Comparison of ENCODE assay signal across 20 mouse cellular contexts in genomic region chr3:133753041-133753440, GRCm38 (mm10).
DNase-seq lines count a peak whose midpoint lies in the region; ATAC-seq and TF ChIP-seq lines count a peak whose summit lies in the region.
"Had no signal": no experiment of that assay in that cellular context is flagged by ENCODE, and none has a peak within 500 bp of the region (broad histone marks: within the 10 kb centered on the region; RNA-seq: fewer than 3 reads in every experiment).

No protein-coding gene starts in this region.

- no peaks in the 10 kb centered on the region for H3K9me3 ChIP-seq in stomach, embryonic 16.5 days (replicated peaks; ENCODE audit: control insufficient read depth, low read length)
- H3K9me3 ChIP-seq in stomach, postnatal 0 days (ENCODE audit: control insufficient read depth, low read length): no peaks in the 10 kb centered on the region
- no peaks in the 10 kb centered on the region for H3K9me3 ChIP-seq in intestine, postnatal 0 days (ENCODE audit: control insufficient read depth)
- H3K9me3 ChIP-seq: heart, embryonic 12.5 days; hindbrain, embryonic 10.5 days; limb, embryonic 12.5 days; liver, embryonic 12.5 days; neural tube, embryonic 15.5 days had no signal

- 79% methylated on average over 3 of the region's 3 CpGs for WGBS in stomach, embryonic 16.5 days
- WGBS in stomach, postnatal 0 days: 70% methylated on average over 3 of the region's 3 CpGs
- WGBS in intestine, postnatal 0 days: 83% methylated on average over 3 of the region's 3 CpGs

- no peak overlapping the region for H3K9ac ChIP-seq in stomach, embryonic 16.5 days (ENCODE audit: low read length)
- H3K9ac ChIP-seq in stomach, postnatal 0 days (ENCODE audit: low read length): no peak overlapping the region
- H3K9ac ChIP-seq in intestine, postnatal 0 days (ENCODE audit: low read depth, low read length): no peak overlapping the region
- H3K9ac ChIP-seq: heart, embryonic 12.5 days; limb, embryonic 12.5 days; liver, embryonic 12.5 days; neural tube, embryonic 15.5 days had no signal

- peaks cover 14% of the 10 kb centered on the region for H3K4me1 ChIP-seq in stomach, embryonic 16.5 days (ENCODE audit: control insufficient read depth, insufficient read depth, low read length)
- H3K4me1 ChIP-seq in stomach, postnatal 0 days (replicated peaks; ENCODE audit: control insufficient read depth, insufficient read depth): 0 out of 2 replicates have a peak, but pooled peaks cover 3% of the 10 kb centered on the region
- H3K4me1 ChIP-seq in intestine, postnatal 0 days (replicated peaks; ENCODE audit: control insufficient read depth, insufficient read depth, low read length): no peaks in the 10 kb centered on the region

- no peak overlapping the region for H3K4me2 ChIP-seq in stomach, embryonic 16.5 days (ENCODE audit: low read depth, low read length)
- H3K4me2 ChIP-seq in stomach, postnatal 0 days (replicated peaks; ENCODE audit: low read depth): no peak overlapping the region
- H3K4me2 ChIP-seq in intestine, postnatal 0 days (replicated peaks; ENCODE audit: low read depth): no peak overlapping the region
- H3K4me2 ChIP-seq: heart, embryonic 12.5 days; limb, embryonic 12.5 days; liver, embryonic 12.5 days; midbrain, embryonic 11.5 days; neural tube, embryonic 15.5 days had no signal

- peak; percentile 31; the same call in 1 of the 2 replicates for ATAC-seq in stomach, embryonic 16.5 days (ENCODE audit: insufficient read depth, low FRiP score)
- ATAC-seq in stomach, postnatal 0 days (ENCODE audit: low FRiP score, low TSS enrichment): no peak
- ATAC-seq in intestine, postnatal 0 days: no peak
- ATAC-seq in frontal cortex, adult (ENCODE audit: low TSS enrichment): no peak
- ATAC-seq: liver, embryonic 12.5 days had no signal

- TF ChIP-seq EP300 in stomach, postnatal 0 days (optimal IDR thresholded peaks at IDR 0.05): no peak

- H3K4me3 ChIP-seq in stomach, embryonic 16.5 days (replicated peaks; ENCODE audit: low read length): no peak overlapping the region
- no peak overlapping the region for H3K4me3 ChIP-seq in stomach, postnatal 0 days (ENCODE audit: low read depth, low read length)
- H3K4me3 ChIP-seq in intestine, postnatal 0 days (ENCODE audit: low read depth, low read length): no peak overlapping the region
- H3K4me3 ChIP-seq: gastrocnemius, adult 2 months; heart, embryonic 12.5 days; hindbrain, embryonic 10.5 days; limb, embryonic 12.5 days; liver, embryonic 12.5 days; neural tube, embryonic 15.5 days had no signal

- TF ChIP-seq CTCF in stomach, postnatal 0 days (IDR thresholded peaks at IDR 0.05; ENCODE audit: low read depth): no peak
- no peak for TF ChIP-seq CTCF in intestine, postnatal 0 days (IDR thresholded peaks at IDR 0.05; ENCODE audit: low read depth)

- no peaks in the 10 kb centered on the region for H3K27me3 ChIP-seq in stomach, embryonic 16.5 days (ENCODE audit: control insufficient read depth, insufficient read depth, low read length)
- no peaks in the 10 kb centered on the region for H3K27me3 ChIP-seq in stomach, postnatal 0 days (ENCODE audit: control insufficient read depth, insufficient read depth, low read length)
- H3K27me3 ChIP-seq in intestine, postnatal 0 days (replicated peaks; ENCODE audit: control insufficient read depth, insufficient read depth, low read length): no peaks in the 10 kb centered on the region
- H3K27me3 ChIP-seq: heart, embryonic 12.5 days; limb, embryonic 12.5 days; liver, embryonic 12.5 days; neural tube, embryonic 15.5 days had no signal

- H3K27ac ChIP-seq in stomach, embryonic 16.5 days (ENCODE audit: low read length): no peak overlapping the region
- no peak overlapping the region for H3K27ac ChIP-seq in stomach, postnatal 0 days (replicated peaks)
- H3K27ac ChIP-seq in intestine, postnatal 0 days (ENCODE audit: low read depth, low read length): no peak overlapping the region
- H3K27ac ChIP-seq: gastrocnemius, adult 2 months; hindbrain, embryonic 10.5 days; kidney, postnatal 0 days; limb, embryonic 12.5 days; liver, embryonic 12.5 days; neural tube, embryonic 15.5 days had no signal

- DNase-seq in stomach, postnatal 0 days (ENCODE audit: low spot score): no peak
- peak; percentile 97 for DNase-seq in gonadal fat pad, adult 2 months (ENCODE audit: low read depth)
- DNase-seq in lung, postnatal 25 days (ENCODE audit: low spot score): peak; percentile 73
- DNase-seq in urinary bladder, postnatal 36 days (ENCODE audit: low spot score in 2 of 2): no peak
- DNase-seq: adrenal gland, postnatal 14 days; cerebellum, adult 11 months; cerebellum, adult 9-11 months; gastrocnemius, adult 2 months; heart, postnatal 10 days; kidney, adult 11 months had no signal

- no peaks in the 10 kb centered on the region for H3K36me3 ChIP-seq in stomach, embryonic 16.5 days (ENCODE audit: control insufficient read depth, insufficient read depth, low read length)
- H3K36me3 ChIP-seq in stomach, postnatal 0 days (ENCODE audit: control insufficient read depth, insufficient read depth, low read length): no peaks in the 10 kb centered on the region
- H3K36me3 ChIP-seq in intestine, postnatal 0 days (ENCODE audit: control insufficient read depth, insufficient read depth): no peaks in the 10 kb centered on the region
- H3K36me3 ChIP-seq: heart, embryonic 12.5 days; hindbrain, embryonic 10.5 days; limb, embryonic 12.5 days; liver, embryonic 12.5 days; neural tube, embryonic 15.5 days had no signal

Comparison
In these comparisons a context has a peak if more than half of its experiments do, and no peak if none do; other contexts are left out.
1. DNase-seq: peak in gonadal fat pad, adult 2 months (single experiment) and lung, postnatal 25 days (single experiment); none in stomach, postnatal 0 days (single experiment) and urinary bladder, postnatal 36 days (0 of 2).